Mouse (Mus musculus) testis, postnatal 10 days (tissue): ENCODE results near the gene Kmt2d.

Source experiments
- DNase-seq: peaks from one replicate; pipeline ENCODE4 v3.0.0; 2021; ENCODE audit warnings: low spot score

The Kmt2d gene

GRCm38 (mm10) chr15:98886667-98887387 lies 15.8 kb upstream of the Kmt2d start:
- no peak for DNase-seq

GRCm38 (mm10) chr15:98884106-98884505 lies 13.1 kb upstream of the Kmt2d start:
- no peak for DNase-seq

GRCm38 (mm10) chr15:98883661-98884060 lies 12.7 kb upstream of the Kmt2d start:
- no peak for DNase-seq

- no peak for DNase-seq
Measured at GRCm38 (mm10) chr15:98881656-98882008, 10.6 kb upstream of the Kmt2d start.

DNA sequence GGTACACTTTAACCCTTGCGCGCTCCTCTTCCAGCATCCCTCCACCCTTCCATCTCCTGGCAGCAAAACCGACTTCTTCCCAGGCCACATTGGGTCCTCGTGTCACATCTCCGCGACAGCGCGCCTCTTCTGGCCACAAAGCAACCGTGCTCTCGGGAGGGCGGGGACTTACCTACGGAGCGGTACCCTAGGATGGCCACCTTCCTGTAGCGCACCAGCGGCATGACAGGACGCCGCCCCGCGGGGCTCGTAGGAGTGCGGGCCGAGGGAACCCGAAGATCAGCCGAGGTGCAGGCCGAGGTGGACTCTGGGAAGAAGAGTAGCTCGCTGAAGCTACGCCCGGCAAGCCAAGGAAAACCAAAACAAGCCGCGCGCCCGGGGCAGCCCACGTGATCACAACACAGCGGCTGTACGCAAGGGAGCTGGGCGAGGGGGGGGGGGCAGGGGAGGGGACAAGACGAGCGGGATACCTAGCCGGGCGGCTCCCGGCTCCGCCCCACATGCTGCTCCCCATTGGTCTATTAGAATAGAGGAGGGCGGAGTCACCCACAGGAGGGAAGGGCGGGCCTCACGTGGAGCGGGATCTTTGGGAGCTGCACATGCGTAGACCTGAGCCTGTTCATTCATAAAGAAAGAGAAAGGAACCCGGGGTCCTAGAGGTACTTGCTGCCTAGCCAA lies 10.1 kb upstream of the Kmt2d start:
- DNase-seq = peak; percentile 89

GRCm38 (mm10) chr15:98877331-98877730 lies 6.3 kb upstream of the Kmt2d start:
- peak; percentile 76 for DNase-seq

- DNase-seq = peak; percentile 92
Measured at GRCm38 (mm10) chr15:98871916-98872888, 1.2 kb upstream of the Kmt2d start.

GRCm38 (mm10) chr15:98870179-98871069 lies 580 bp downstream of the Kmt2d start:
- peak; percentile 67 for DNase-seq

DNA sequence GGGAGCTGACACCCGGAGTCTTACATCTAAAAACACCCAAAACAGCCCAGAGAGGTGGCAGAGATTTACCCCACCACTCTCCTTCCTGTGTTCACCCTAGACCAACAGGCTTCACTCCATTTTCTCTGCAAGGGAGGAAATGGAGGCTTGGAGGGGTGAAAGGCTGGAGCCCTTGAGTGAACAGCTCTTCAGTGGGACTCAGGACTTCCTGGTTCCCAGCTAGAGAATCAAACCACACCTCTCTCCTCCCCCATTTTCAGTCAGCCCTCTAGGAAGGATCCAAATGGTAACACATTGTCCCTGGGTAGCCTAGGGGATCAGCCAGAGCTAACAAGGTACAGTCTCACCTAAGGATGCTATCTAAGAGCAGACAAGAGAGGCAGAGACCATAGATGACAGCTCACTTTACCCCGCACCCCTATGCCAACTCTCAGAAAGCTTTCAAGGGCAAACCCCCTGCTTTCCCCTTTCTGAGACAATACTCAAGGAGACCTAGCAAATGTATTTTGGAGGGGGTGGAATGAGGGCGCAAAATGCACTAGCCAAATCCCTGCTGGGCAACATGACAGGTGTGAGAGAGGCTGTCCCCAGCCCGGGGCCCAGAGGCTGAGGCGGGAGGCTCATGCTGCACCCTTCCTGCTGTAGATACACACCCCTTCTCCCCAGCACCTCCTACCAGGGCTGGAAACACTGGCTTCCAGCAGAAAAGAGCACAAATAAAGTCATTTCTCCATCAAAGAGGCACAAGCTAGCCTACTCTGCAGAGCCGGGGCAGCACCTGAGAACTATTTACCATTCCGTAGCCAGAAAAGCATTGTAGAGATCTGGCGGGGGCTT lies 1.4 kb downstream of the Kmt2d start:
- peak; percentile 51 for DNase-seq

GRCm38 (mm10) chr15:98868346-98869063 lies 2.5 kb downstream of the Kmt2d start:
- DNase-seq = peak; percentile 45

DNA sequence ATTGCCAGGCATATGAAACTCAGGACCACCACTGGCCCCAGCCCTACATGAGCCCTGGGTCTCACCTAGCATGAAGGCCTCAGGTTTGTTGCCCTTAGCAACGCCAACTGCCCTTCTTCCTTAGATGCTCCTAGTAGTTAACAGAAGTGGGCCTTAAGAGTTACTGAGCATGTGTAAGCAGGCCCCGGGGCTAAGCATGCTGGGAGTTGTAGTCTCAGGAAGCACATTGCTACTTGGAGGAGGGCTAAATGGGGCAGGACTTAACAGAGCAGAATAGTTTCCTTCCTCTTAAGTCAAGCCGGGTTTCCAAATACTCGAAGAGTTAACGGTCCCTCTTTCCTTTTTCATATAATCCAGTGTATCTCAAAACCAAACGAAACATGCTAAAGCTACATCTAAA lies 3.7 kb downstream of the Kmt2d start:
- DNase-seq = peak; percentile 53

- no peak for DNase-seq
Measured at GRCm38 (mm10) chr15:98866501-98866900, 4.5 kb downstream of the Kmt2d start.

GRCm38 (mm10) chr15:98865771-98866170 lies 5.2 kb downstream of the Kmt2d start:
- no peak for DNase-seq

DNA sequence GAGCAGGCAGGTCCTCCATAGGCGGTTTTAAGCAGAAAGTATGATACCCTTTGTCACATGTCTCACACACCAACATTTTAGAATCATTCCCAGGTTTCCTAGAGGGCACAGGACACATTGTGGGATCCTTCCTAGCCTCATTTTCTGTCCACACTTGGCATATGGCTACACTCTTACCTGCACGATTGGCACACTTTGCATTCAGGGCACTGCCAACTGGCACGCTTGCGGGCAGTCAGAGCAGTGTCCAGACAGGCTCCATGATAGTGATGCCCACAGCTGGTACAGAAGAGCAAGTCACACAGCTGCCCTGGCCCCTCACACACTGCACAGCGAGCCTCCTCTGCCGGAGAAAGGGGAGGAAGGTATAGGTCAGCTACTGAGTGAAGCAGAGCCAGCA lies 6.1 kb downstream of the Kmt2d start:
- DNase-seq = no peak

- DNase-seq = no peak
Measured at GRCm38 (mm10) chr15:98863451-98863958, 7.5 kb downstream of the Kmt2d start.

DNA sequence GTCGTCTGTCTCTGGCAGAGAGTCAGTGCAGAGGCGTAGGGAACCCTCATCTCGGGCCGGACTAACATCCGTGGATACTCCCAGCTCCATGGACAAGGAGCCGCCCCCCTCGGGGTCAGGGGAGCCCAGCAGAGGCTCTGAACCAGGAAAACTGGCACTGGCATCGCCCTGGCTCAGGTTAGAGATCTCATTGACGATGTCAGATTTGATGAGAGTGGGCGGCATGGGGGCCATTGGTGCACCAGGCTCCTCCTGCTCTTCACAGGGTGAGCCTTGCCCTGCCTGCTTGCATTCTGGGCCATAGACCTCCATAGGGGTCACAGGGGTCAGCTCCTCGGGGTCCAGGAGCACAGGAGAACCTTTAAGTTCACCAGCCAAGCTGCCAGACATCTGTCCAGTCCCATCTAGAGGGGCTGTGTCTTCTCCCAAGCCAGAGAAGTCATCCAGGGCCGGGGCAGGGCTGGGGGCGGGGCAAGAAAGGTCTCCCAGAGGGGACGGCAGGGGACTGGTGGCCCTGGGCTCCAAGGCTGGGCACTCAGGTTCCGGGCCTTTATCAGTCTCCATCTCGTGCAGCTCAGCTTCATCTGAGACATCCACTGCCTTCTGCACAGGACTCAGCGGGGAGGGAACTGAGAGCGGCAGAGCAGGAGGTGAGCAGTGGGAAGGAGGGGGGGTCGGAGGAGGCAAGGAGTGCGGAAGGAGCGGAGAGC lies 9.1 kb downstream of the Kmt2d start:
- DNase-seq = no peak

DNA sequence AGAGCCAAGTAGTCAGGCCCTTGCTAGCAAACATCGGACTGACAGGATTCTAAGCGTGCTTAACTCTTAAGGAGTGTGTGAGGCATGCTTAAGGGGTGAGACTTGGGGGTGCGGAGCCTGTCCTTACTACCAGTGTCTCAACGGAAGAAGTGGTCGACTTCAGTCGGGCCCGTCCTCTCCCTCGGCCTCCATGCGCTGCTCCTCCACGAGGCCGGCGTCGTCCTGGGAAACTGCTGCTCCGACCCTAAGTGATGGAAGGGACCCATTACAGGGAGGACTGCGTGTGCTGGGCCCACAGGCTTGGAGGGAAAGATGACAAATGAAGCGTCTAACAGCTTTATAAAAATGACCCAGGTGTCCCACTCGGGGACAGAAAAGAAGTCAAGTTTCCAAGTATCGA lies 10.1 kb downstream of the Kmt2d start:
- no peak for DNase-seq

GRCm38 (mm10) chr15:98859319-98860043 lies 11.5 kb downstream of the Kmt2d start:
- peak; percentile 75 for DNase-seq
